Mouse (Mus musculus) hindbrain, embryonic 16.5 days (tissue): Measurements from ENCODE around the gene Teddm1a. TPM values are rescaled to one million over a fixed set of nuclear protein-coding genes. Genes with fewer than 3 reads are reported as not detected.
A peak's percentile ranks its signal among the peaks of the same experiment; 100 is the strongest.
"Not testable (repeated sequence)": the region's sequence is repeated elsewhere in the genome, so short reads cannot be mapped to it uniquely, and the experiment has no call there.

Experiments used
- ATAC-seq: fragments of 200-750 bp; cut with Nextera tagmentation; 2 replicates; pipeline ENCODE4 v1.8.0; 2017; ENCODE audit warnings: moderate TSS enrichment, moderate library complexity
- H3K27ac ChIP-seq: fragments of 300-500 bp; sonication (generic); 2 replicates; pipeline ENCODE4 v1.5.1; 2014; ENCODE audit warnings: low read depth, mild to moderate bottlenecking, control low read depth, low read length, moderate library complexity
- H3K27me3 ChIP-seq: fragments of 300-500 bp; sonication (generic); replicated peaks from 2 replicates; pipeline ENCODE4 v1.6.1; 2014; ENCODE audit warnings: low read length; ENCODE audit not compliant: control insufficient read depth, insufficient read depth
- H3K36me3 ChIP-seq: fragments of 300-500 bp; sonication (generic); 2 replicates; pipeline ENCODE4 v1.6.1; 2014; ENCODE audit warnings: mild to moderate bottlenecking, low read length, moderate library complexity, mixed read lengths; ENCODE audit not compliant: control insufficient read depth, insufficient read depth
- H3K4me1 ChIP-seq: fragments of 300-500 bp; sonication (generic); 2 replicates; pipeline ENCODE4 v1.6.1; 2014; ENCODE audit warnings: low read depth, low read length; ENCODE audit not compliant: control insufficient read depth, insufficient read depth
- H3K4me2 ChIP-seq: fragments of 300-500 bp; sonication (generic); 2 replicates; pipeline ENCODE4 v1.6.1; 2014; ENCODE audit warnings: mild to moderate bottlenecking, low read length, control low read depth, moderate library complexity
- H3K4me3 ChIP-seq: fragments of 300-500 bp; sonication (generic); 2 replicates; pipeline ENCODE4 v1.5.1; 2014; ENCODE audit warnings: mild to moderate bottlenecking, low read length, control low read depth, moderate library complexity
- H3K9ac ChIP-seq: fragments of 300-500 bp; sonication (generic); 2 replicates; pipeline ENCODE4 v1.6.1; 2014; ENCODE audit warnings: low read depth, mild to moderate bottlenecking, control low read depth, low read length, moderate library complexity
- H3K9me3 ChIP-seq: fragments of 300-500 bp; sonication (generic); 2 replicates; pipeline ENCODE4 v1.6.1; 2014; ENCODE audit warnings: mild to moderate bottlenecking, low read length, moderate library complexity; ENCODE audit not compliant: control insufficient read depth
- WGBS: fragments of 180-500 bp; shearing (Covaris S2); extraction: QIAGEN DNeasy Blood & Tissue Kit; methylation state at CpG from one replicate; pipeline ENCODE4 v1.1.7; 2014; 5-methylcytosine and 5-hydroxymethylcytosine counted together
- polyA plus RNA-seq: library from polyadenylated mRNA; unstranded; fragments of >200 nt; fragmentation: Nextera tagmentation; extraction: Ambion mirVana; gene quantifications from 2 replicates; pipeline ENCODE4 v1.2.1, GENCODE M21; 2015

The Teddm1a gene
- polyA plus RNA-seq, result not detected in 2 replicates

DNA sequence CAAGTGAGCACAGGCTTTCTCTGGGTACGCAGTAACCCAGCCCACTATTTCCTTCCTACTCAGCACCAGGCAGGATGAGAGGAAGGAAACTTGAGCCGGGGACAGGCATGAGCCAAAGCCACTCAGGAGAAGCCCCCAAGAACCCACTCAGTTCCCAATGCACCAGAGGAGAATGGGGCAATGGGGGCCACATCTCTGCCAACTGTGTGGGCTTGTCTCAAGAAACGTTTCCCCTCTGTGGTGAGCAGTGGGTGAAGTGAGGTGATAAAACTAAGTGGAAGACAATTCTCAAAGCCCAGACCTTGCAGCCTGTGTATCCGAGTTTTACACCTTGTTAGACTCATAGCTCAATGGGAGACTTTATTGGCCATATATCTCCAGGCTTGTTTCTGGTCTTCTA, at the start of gene Teddm1a:
Teddm1a (plus strand) TSS at position 301 of the 400 bp plus-strand sequence.
- H3K36me3 ChIP-seq, result no peaks in the 10 kb centered on the region
- no peak within 1 kb of the TSS for H3K27ac ChIP-seq
- no peak for ATAC-seq
- H3K4me2 ChIP-seq, result no peak within 1 kb of the TSS
- H3K9ac ChIP-seq, result no peak within 1 kb of the TSS
- WGBS, result 75% methylated on average over 4 of the region's 4 CpGs
- H3K27me3 ChIP-seq, result no peaks in the 10 kb centered on the region
- H3K9me3 ChIP-seq, result no peaks in the 10 kb centered on the region
- peaks cover 4% of the 10 kb centered on the region; the same call in 1 of the 2 replicates for H3K4me1 ChIP-seq
- H3K4me3 ChIP-seq, result no peak within 1 kb of the TSS

- no peak overlapping the region for H3K27ac ChIP-seq
- no peak overlapping the region for H3K9ac ChIP-seq
- no peaks in the 10 kb centered on the region for H3K4me1 ChIP-seq
- no peaks in the 10 kb centered on the region for H3K9me3 ChIP-seq
- H3K36me3 ChIP-seq, result no peaks in the 10 kb centered on the region
- no peak for ATAC-seq
- WGBS, result 82% methylated on average over 11 of the region's 11 CpGs
- no peak overlapping the region for H3K4me3 ChIP-seq
- no peaks in the 10 kb centered on the region for H3K27me3 ChIP-seq
- H3K4me2 ChIP-seq, result no peak overlapping the region
Observed at GRCm38 (mm10) chr1:153842121-153842740, 49.3 kb upstream of the Teddm1a start.

GRCm38 (mm10) chr1:153844042-153844441, 47.5 kb upstream of the Teddm1a start, which contains the start of gene Rgsl1:
Gene Rgsl1, minus strand, starts transcription at chr1:153844142.
- Histone ChIP-seq H3K36me3 (no peaks in the 10 kb centered on the region), H3K27me3 (no peaks in the 10 kb centered on the region), H3K4me3 (no peak within 1 kb of the TSS), H3K4me1 (no peaks in the 10 kb centered on the region), H3K9ac (no peak within 1 kb of the TSS), H3K27ac (no peak within 1 kb of the TSS), H3K9me3 (no peaks in the 10 kb centered on the region), H3K4me2 (no peak within 1 kb of the TSS)
- ATAC-seq, result no peak
- WGBS, result 98% methylated on average over 8 of the region's 8 CpGs

- WGBS, result 84% methylated on average over 7 of the region's 7 CpGs
- Histone ChIP-seq H3K4me1 (no peaks in the 10 kb centered on the region), H3K36me3 (no peaks in the 10 kb centered on the region), H3K27me3 (no peaks in the 10 kb centered on the region), H3K4me2 (no peak overlapping the region), H3K9me3 (no peaks in the 10 kb centered on the region), H3K9ac (no peak overlapping the region), H3K27ac (no peak overlapping the region), H3K4me3 (no peak overlapping the region)
- ATAC-seq, result peak; percentile 75
Observed at GRCm38 (mm10) chr1:153846420-153846819, 45.1 kb upstream of the Teddm1a start.

GRCm38 (mm10) chr1:153846867-153847266, 44.7 kb upstream of the Teddm1a start:
- H3K27ac ChIP-seq, result no peak overlapping the region
- ATAC-seq, result peak; percentile 74; the same call in 1 of the 2 replicates
- H3K27me3 ChIP-seq, result no peaks in the 10 kb centered on the region
- no peaks in the 10 kb centered on the region for H3K4me1 ChIP-seq
- WGBS, result 22% methylated on average over 6 of the region's 6 CpGs
- no peaks in the 10 kb centered on the region for H3K9me3 ChIP-seq
- no peaks in the 10 kb centered on the region for H3K36me3 ChIP-seq
- H3K4me2 ChIP-seq, result no peak overlapping the region
- no peak overlapping the region for H3K9ac ChIP-seq
- H3K4me3 ChIP-seq, result no peak overlapping the region

DNA sequence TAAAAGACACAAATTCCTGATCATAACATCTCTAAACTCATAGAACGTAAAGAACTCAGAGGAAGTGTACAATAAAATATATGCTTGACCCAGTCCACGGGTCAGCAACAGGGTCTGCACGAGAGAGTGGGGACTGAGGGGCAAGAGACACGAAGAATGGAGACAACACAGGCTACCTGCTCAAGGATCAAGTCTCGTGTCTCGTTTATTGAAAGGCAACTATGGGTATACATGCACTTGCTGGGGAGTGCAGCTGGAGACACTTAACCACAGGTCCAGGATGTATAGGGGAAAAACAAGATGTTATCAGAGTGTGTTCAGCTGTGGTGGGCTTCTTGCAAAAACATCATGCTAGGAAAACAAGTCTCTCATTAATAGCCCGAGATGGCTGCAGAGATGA, 38.8 kb upstream of the Teddm1a start:
- H3K9ac ChIP-seq, H3K36me3 ChIP-seq, H3K4me2 ChIP-seq, H3K4me3 ChIP-seq, H3K4me1 ChIP-seq, H3K27ac ChIP-seq, H3K27me3 ChIP-seq, ATAC-seq, H3K9me3 ChIP-seq: not testable (repeated sequence)
- WGBS, result 89% methylated on average over 7 of the region's 7 CpGs

GRCm38 (mm10) chr1:153855946-153856345, 35.6 kb upstream of the Teddm1a start:
- ATAC-seq, result no peak
- no peaks in the 10 kb centered on the region for H3K9me3 ChIP-seq
- no peaks in the 10 kb centered on the region for H3K4me1 ChIP-seq
- no peak overlapping the region for H3K9ac ChIP-seq
- no peak overlapping the region for H3K27ac ChIP-seq
- H3K4me3 ChIP-seq, result no peak overlapping the region
- 75% methylated on average over 8 of the region's 8 CpGs for WGBS
- no peaks in the 10 kb centered on the region for H3K27me3 ChIP-seq
- H3K4me2 ChIP-seq, result no peak overlapping the region
- no peaks in the 10 kb centered on the region for H3K36me3 ChIP-seq

DNA sequence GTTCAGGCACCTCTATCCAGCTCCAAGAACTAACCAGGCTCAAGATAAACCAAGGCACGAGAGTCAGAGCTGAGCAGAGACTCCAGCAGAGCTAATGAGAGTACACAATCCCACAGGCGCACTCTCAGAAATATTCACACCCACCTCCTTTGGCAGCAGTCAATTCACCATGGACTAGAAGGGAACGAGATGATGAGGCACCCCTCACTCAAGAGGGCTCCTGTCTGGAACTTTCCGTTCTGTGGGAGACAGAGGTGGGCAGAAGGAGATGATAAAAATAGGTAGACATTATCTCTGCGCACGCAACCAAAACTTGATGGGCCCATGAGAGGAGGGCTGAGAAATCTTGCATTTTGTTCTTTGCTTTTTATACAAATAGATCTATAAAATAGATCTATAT, 17.5 kb upstream of the Teddm1a start, which contains the start of gene Teddm1b:
Teddm1b (plus strand) TSS at position 301 of the 400 bp plus-strand sequence.
- no peaks in the 10 kb centered on the region for H3K9me3 ChIP-seq
- ATAC-seq, result no peak
- H3K27me3 ChIP-seq, result no peaks in the 10 kb centered on the region
- H3K4me1 ChIP-seq, result no peaks in the 10 kb centered on the region
- H3K4me3 ChIP-seq, result no peak within 1 kb of the TSS
- WGBS, result 89% methylated on average over 6 of the region's 6 CpGs
- H3K9ac ChIP-seq, result no peak within 1 kb of the TSS
- H3K27ac ChIP-seq, result no peak within 1 kb of the TSS
- no peak within 1 kb of the TSS for H3K4me2 ChIP-seq
- H3K36me3 ChIP-seq, result no peaks in the 10 kb centered on the region

DNA sequence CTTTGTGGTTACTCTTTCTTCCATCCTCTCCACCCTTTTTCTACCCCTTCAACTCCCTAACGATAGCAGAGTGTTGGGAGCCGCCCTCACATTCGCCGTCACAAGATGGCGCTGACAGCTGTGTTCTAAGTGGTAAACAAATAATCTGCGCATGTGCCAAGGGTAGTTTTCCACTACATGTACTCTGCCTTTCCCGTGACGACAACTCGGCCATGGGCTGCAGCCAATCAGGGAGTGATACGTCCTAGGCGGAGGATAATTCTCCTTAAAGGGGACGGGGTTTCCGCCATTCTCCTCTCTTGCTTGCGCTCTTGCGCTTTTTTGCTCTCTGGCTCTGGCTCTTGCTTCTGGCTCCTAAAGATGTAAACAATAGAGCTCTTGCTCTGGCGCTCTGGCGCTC, 11.2 kb upstream of the Teddm1a start:
- not testable (repeated sequence) for ATAC-seq, H3K9me3 ChIP-seq, H3K4me1 ChIP-seq, H3K27ac ChIP-seq, H3K4me2 ChIP-seq, H3K4me3 ChIP-seq, H3K36me3 ChIP-seq, H3K27me3 ChIP-seq, H3K9ac ChIP-seq
- WGBS, result 96% methylated on average over 17 of the region's 17 CpGs
